Mouse (Mus musculus) gastrocnemius, adult 2 months (tissue): Measurements from ENCODE around the gene Gtpbp6. TPM values are rescaled to one million over a fixed set of nuclear protein-coding genes. Genes with fewer than 3 reads are reported as not detected.

Experiments
- DNase-seq: peaks from one replicate; pipeline ENCODE4 v3.0.0; 2022
- H3K27ac ChIP-seq: fragments of 200-600 bp; 2 replicates; pipeline ENCODE4 v1.8.1; 2022; ENCODE audit warnings: mild to moderate bottlenecking
- H3K4me3 ChIP-seq: fragments of 200-600 bp; 2 replicates; pipeline ENCODE4 v1.8.1; 2022; ENCODE audit warnings: mild to moderate bottlenecking, moderate library complexity
- CTCF ChIP-seq: fragments of 200-600 bp; IDR thresholded peaks from 2 replicates; pipeline ENCODE4 v1.8.1; 2022; ENCODE audit warnings: antibody characterized with exemption, mild to moderate bottlenecking, moderate library complexity
- intact Hi-C: fragments of 180-260 bp; cut with DNase I; formaldehyde crosslinking; loops from one replicate; pipeline ENCODE4 v1.15.1; 2025
- total RNA-seq, 2 experiments: library from RNA; stranded (reverse); gene quantifications; 2 replicates each; pipeline ENCODE4 v1.2.3; 2021

The Gtpbp6 gene
- total RNA-seq, 2 experiments from 2014 or later: 13.0 to 16.4 TPM

- Histone ChIP-seq H3K27ac (peak overlapping the region; percentile 96), H3K4me3 (peak overlapping the region; percentile 84)
- TF ChIP-seq CTCF: no peak
- DNase-seq: peak; percentile 24
- intact Hi-C loops: loop anchor here (10.0 kb wide), 1 partner anchor 552 kb away; the partner anchor contains the start of gene Crlf2
These were observed 964 bp downstream of the Gtpbp6 start for GRCm38 (mm10) chr5:110106901-110107564.

- TF ChIP-seq CTCF: no peak
- Histone ChIP-seq H3K27ac (no peak overlapping the region; the same call in 1 of the 2 replicates), H3K4me3 (peak overlapping the region; percentile 84)
- intact Hi-C loops: loop anchor here (10.0 kb wide), 1 partner anchor 552 kb away; the partner anchor contains the start of gene Crlf2
- DNase-seq: peak; percentile 36
These were observed 1.7 kb downstream of the Gtpbp6 start for GRCm38 (mm10) chr5:110106140-110106871.

- intact Hi-C loops: loop anchor here (10.0 kb wide), 1 partner anchor 550 kb away; the partner anchor contains the start of gene Crlf2
These were observed 3.2 kb downstream of the Gtpbp6 start for GRCm38 (mm10) chr5:110104616-110105380.

GRCm38 (mm10) chr5:110103901-110104615 is 3.9 kb downstream of the Gtpbp6 start:
- intact Hi-C loops: loop anchor here (10.0 kb wide), 1 partner anchor 549 kb away; the partner anchor contains the start of gene Crlf2
- no peak for TF ChIP-seq CTCF
- Histone ChIP-seq H3K4me3 (no peak overlapping the region), H3K27ac (no peak overlapping the region)
- no peak for DNase-seq

More at GRCm38 (mm10) chr5:110104616-110105380, 3.2 kb downstream of the Gtpbp6 start:
- Histone ChIP-seq H3K4me3 (no peak overlapping the region), H3K27ac (no peak overlapping the region)
- no peak for DNase-seq
- no peak for TF ChIP-seq CTCF

GRCm38 (mm10) chr5:110102853-110103625 is 5.0 kb downstream of the Gtpbp6 start:
- intact Hi-C loops: loop anchor here (10.0 kb wide), 1 partner anchor 548 kb away; the partner anchor contains the start of gene Crlf2
- no peak for TF ChIP-seq CTCF
- H3K27ac ChIP-seq: no peak overlapping the region
- no peak overlapping the region for H3K4me3 ChIP-seq
- no peak for DNase-seq

GRCm38 (mm10) chr5:110102429-110102828 is 5.6 kb downstream of the Gtpbp6 start:
- intact Hi-C loops: loop anchor here (10.0 kb wide), 1 partner anchor 548 kb away; the partner anchor contains the start of gene Crlf2

GRCm38 (mm10) chr5:110101716-110102347 is 6.2 kb downstream of the Gtpbp6 start:
- no peak overlapping the region for H3K27ac ChIP-seq
- peak; percentile 39 for DNase-seq
- intact Hi-C loops: loop anchor here (10.0 kb wide), 1 partner anchor 547 kb away; the partner anchor contains the start of gene Crlf2
- TF ChIP-seq CTCF: no peak
- peak overlapping the region; percentile 61 for H3K4me3 ChIP-seq

More at GRCm38 (mm10) chr5:110102429-110102828, 5.6 kb downstream of the Gtpbp6 start:
- H3K4me3 ChIP-seq: no peak overlapping the region
- no peak for TF ChIP-seq CTCF
- H3K27ac ChIP-seq: no peak overlapping the region
- DNase-seq: no peak

GRCm38 (mm10) chr5:110100921-110101631 is 6.9 kb downstream of the Gtpbp6 start:
- intact Hi-C loops: loop anchor here (10.0 kb wide), 1 partner anchor 546 kb away; the partner anchor contains the start of gene Crlf2
- H3K27ac ChIP-seq: no peak overlapping the region
- DNase-seq: peak; percentile 37
- TF ChIP-seq CTCF: no peak
- H3K4me3 ChIP-seq: peak overlapping the region; percentile 61

GRCm38 (mm10) chr5:110099656-110100580 is 8.1 kb downstream of the Gtpbp6 start, which contains the start of gene Plcxd1:
Plcxd1 (plus strand) TSS chr5:110099969.
- no peak for DNase-seq
- no peak for TF ChIP-seq CTCF
- intact Hi-C loops: loop anchor here (10.0 kb wide), 1 partner anchor 545 kb away; the partner anchor contains the start of gene Crlf2
- no peak within 1 kb of the TSS for H3K27ac ChIP-seq
- H3K4me3 ChIP-seq: peak within 1 kb of the TSS; percentile 61
